Mouse (Mus musculus): Measurements from ENCODE around the gene Ache. TPM values are rescaled to one million over a fixed set of nuclear protein-coding genes. Genes with fewer than 3 reads are reported as not detected.
A peak's percentile ranks its signal among the peaks of the same experiment; 100 is the strongest.

Ache gene
- polyA plus RNA-seq, 1 experiment from 2014 or later, result 11.2 TPM

- peak; percentile 30 for ATAC-seq (replicated peaks)
These were observed 51.5 kb downstream of the Ache start for GRCm38 (mm10) chr5:137338663-137339289.

GRCm38 (mm10) chr5:137339290-137339979 lies 52.1 kb downstream of the Ache start:
- H3K4me1 ChIP-seq, result peaks cover 18% of the 10 kb centered on the region
- under 1% methylated on average over 22 of the region's 22 CpGs for WGBS
- H3K27me3 ChIP-seq, result no peaks in the 10 kb centered on the region
- ATAC-seq (replicated peaks), result peak; percentile 63
- peak overlapping the region; percentile 53 for H3K9ac ChIP-seq (replicated peaks)
- H3K4me3 ChIP-seq, result peak overlapping the region; percentile 44
- peak overlapping the region; percentile 78 for H3K27ac ChIP-seq (replicated peaks)
- H3K9me3 ChIP-seq, result no peaks in the 10 kb centered on the region
- no peaks in the 10 kb centered on the region for H3K36me3 ChIP-seq
- H3K4me2 ChIP-seq (replicated peaks), result peak overlapping the region; percentile 84

More at GRCm38 (mm10) chr5:137338663-137339289, 51.5 kb downstream of the Ache start:
- Histone ChIP-seq H3K27ac (replicated peaks) (peak overlapping the region; percentile 78), H3K4me3 (peak overlapping the region; percentile 44), H3K4me2 (replicated peaks) (peak overlapping the region; percentile 84), H3K4me1 (peaks cover 23% of the 10 kb centered on the region), H3K36me3 (no peaks in the 10 kb centered on the region), H3K9me3 (no peaks in the 10 kb centered on the region), H3K27me3 (no peaks in the 10 kb centered on the region), H3K9ac (replicated peaks) (peak overlapping the region; percentile 53)
- 2% methylated on average over 11 of the region's 11 CpGs for WGBS

GRCm38 (mm10) chr5:137340222-137340621 lies 52.9 kb downstream of the Ache start:
- H3K27ac ChIP-seq (replicated peaks), result peak overlapping the region; percentile 78
- peak overlapping the region; percentile 44; the same call in 1 of the 2 replicates for H3K4me3 ChIP-seq

GRCm38 (mm10) chr5:137342407-137343012 lies 55.2 kb downstream of the Ache start:
- no peak for ATAC-seq (replicated peaks)
- Histone ChIP-seq H3K4me1 (peaks cover 18% of the 10 kb centered on the region), H3K36me3 (no peaks in the 10 kb centered on the region), H3K4me3 (no peak overlapping the region), H3K9ac (replicated peaks) (no peak overlapping the region), H3K27me3 (no peaks in the 10 kb centered on the region), H3K4me2 (replicated peaks) (no peak overlapping the region), H3K27ac (replicated peaks) (no peak overlapping the region), H3K9me3 (no peaks in the 10 kb centered on the region)
- WGBS, result 77% methylated on average over 7 of the region's 7 CpGs

More at GRCm38 (mm10) chr5:137340222-137340621, 52.9 kb downstream of the Ache start:
- ATAC-seq (replicated peaks), result no peak
- 76% methylated on average over 6 of the region's 6 CpGs for WGBS
- Histone ChIP-seq H3K9ac (replicated peaks) (no peak overlapping the region), H3K4me2 (replicated peaks) (peak overlapping the region; percentile 84; the same call in 1 of the 2 replicates), H3K27me3 (no peaks in the 10 kb centered on the region), H3K36me3 (no peaks in the 10 kb centered on the region), H3K4me1 (peaks cover 18% of the 10 kb centered on the region), H3K9me3 (no peaks in the 10 kb centered on the region)

GRCm38 (mm10) chr5:137343412-137343811 lies 56.1 kb downstream of the Ache start:
- no peak overlapping the region for H3K4me2 ChIP-seq (replicated peaks)
- 93% methylated on average over 5 of the region's 5 CpGs for WGBS
- no peaks in the 10 kb centered on the region for H3K27me3 ChIP-seq
- no peak overlapping the region for H3K9ac ChIP-seq (replicated peaks)
- H3K36me3 ChIP-seq, result no peaks in the 10 kb centered on the region
- H3K27ac ChIP-seq (replicated peaks), result no peak overlapping the region
- H3K4me3 ChIP-seq, result no peak overlapping the region
- no peak for ATAC-seq (replicated peaks)
- H3K4me1 ChIP-seq, result peaks cover 22% of the 10 kb centered on the region
- no peaks in the 10 kb centered on the region for H3K9me3 ChIP-seq

GRCm38 (mm10) chr5:137343869-137344268 lies 56.5 kb downstream of the Ache start:
- Histone ChIP-seq H3K4me2 (replicated peaks) (no peak overlapping the region), H3K27ac (replicated peaks) (no peak overlapping the region), H3K36me3 (no peaks in the 10 kb centered on the region), H3K4me1 (peaks cover 22% of the 10 kb centered on the region), H3K9me3 (no peaks in the 10 kb centered on the region), H3K4me3 (no peak overlapping the region), H3K9ac (replicated peaks) (no peak overlapping the region), H3K27me3 (no peaks in the 10 kb centered on the region)
- no peak for ATAC-seq (replicated peaks)

Small RNA genes lying within 50 kb of the gene (microRNA-seq; reads per million reads assigned to microRNA genes)
- 1.5 reads per million for gene Mir7036
- not detected for gene Mir8116

Other genes with a start within 250 kb of the Ache start
- 248 and 257 TPM in 2 replicates for gene Ap1s1, start 241.4 kb upstream of the Ache start, polyA plus RNA-seq (2015; fragmentation: Nextera tagmentation; extraction: Ambion mirVana)
- 0.14 and 0.28 TPM in 2 replicates for gene Serpine1, start 215.3 kb upstream of the Ache start, polyA plus RNA-seq (2015; fragmentation: Nextera tagmentation; extraction: Ambion mirVana)
- gene Trim56, start 171.3 kb upstream of the Ache start, polyA plus RNA-seq (2015; fragmentation: Nextera tagmentation; extraction: Ambion mirVana), result 3.4 and 3.7 TPM in 2 replicates
- gene Muc3, start 138.2 kb upstream of the Ache start, polyA plus RNA-seq (2015; fragmentation: Nextera tagmentation; extraction: Ambion mirVana), result not detected in 2 replicates
- gene Muc3a, start 75.1 kb upstream of the Ache start, polyA plus RNA-seq (2015; fragmentation: Nextera tagmentation; extraction: Ambion mirVana), result 0.09 TPM in 1 of 2 replicates, not detected in the other
- gene Ufsp1, start 7.1 kb downstream of the Ache start, polyA plus RNA-seq (2015; fragmentation: Nextera tagmentation; extraction: Ambion mirVana), result 8.4 and 9.4 TPM in 2 replicates
- 118 and 129 TPM in 2 replicates for gene Srrt, start 20.2 kb downstream of the Ache start, polyA plus RNA-seq (2015; fragmentation: Nextera tagmentation; extraction: Ambion mirVana)
- gene Trip6, start 26.9 kb downstream of the Ache start, polyA plus RNA-seq (2015; fragmentation: Nextera tagmentation; extraction: Ambion mirVana), result 19.1 and 21.1 TPM in 2 replicates
- 20.1 and 23.1 TPM in 2 replicates for gene Slc12a9, start 46.1 kb downstream of the Ache start, polyA plus RNA-seq (2015; fragmentation: Nextera tagmentation; extraction: Ambion mirVana)
- gene Ephb4, start 62.6 kb downstream of the Ache start, polyA plus RNA-seq (2015; fragmentation: Nextera tagmentation; extraction: Ambion mirVana), result 6.6 and 7.1 TPM in 2 replicates
- 0.04 and 0.14 TPM in 2 replicates for gene Zan, start 189.5 kb downstream of the Ache start, polyA plus RNA-seq (2015; fragmentation: Nextera tagmentation; extraction: Ambion mirVana)
- 75.9 and 79.3 TPM in 2 replicates for gene Pop7, start 215.0 kb downstream of the Ache start, polyA plus RNA-seq (2015; fragmentation: Nextera tagmentation; extraction: Ambion mirVana)
- 19.2 and 20.0 TPM in 2 replicates for gene Gigyf1, start 231.0 kb downstream of the Ache start, polyA plus RNA-seq (2015; fragmentation: Nextera tagmentation; extraction: Ambion mirVana)
- gene Epo, start 245.7 kb downstream of the Ache start, polyA plus RNA-seq (2015; fragmentation: Nextera tagmentation; extraction: Ambion mirVana), result not detected in 2 replicates
- 535 and 578 TPM in 2 replicates for gene Gnb2, start 246.0 kb downstream of the Ache start, polyA plus RNA-seq (2015; fragmentation: Nextera tagmentation; extraction: Ambion mirVana)

All from forebrain, embryonic 15.5 days (tissue).